Mouse (Mus musculus): Measurements from ENCODE around the gene Atp8a2.

The Atp8a2 gene

GRCm38 (mm10) chr14:59893971-59894370, 303.0 kb downstream of the Atp8a2 start:
- peak; percentile 60 for DNase-seq

- DNase-seq: peak; percentile 58
Measured at GRCm38 (mm10) chr14:59892084-59892483, 304.9 kb downstream of the Atp8a2 start.

GRCm38 (mm10) chr14:59891491-59891890, 305.5 kb downstream of the Atp8a2 start:
- DNase-seq: peak; percentile 46

- DNase-seq: no peak
Measured at GRCm38 (mm10) chr14:59890818-59891217, 306.2 kb downstream of the Atp8a2 start.

GRCm38 (mm10) chr14:59890107-59890506, 306.9 kb downstream of the Atp8a2 start:
- DNase-seq: no peak

- DNase-seq: no peak
Measured at GRCm38 (mm10) chr14:59888446-59888845, 308.5 kb downstream of the Atp8a2 start.

GRCm38 (mm10) chr14:59888046-59888445, 308.9 kb downstream of the Atp8a2 start:
- no peak for DNase-seq

- peak; percentile 60 for DNase-seq
Measured at GRCm38 (mm10) chr14:59887061-59887861, 309.7 kb downstream of the Atp8a2 start.

- DNase-seq: no peak
Measured at GRCm38 (mm10) chr14:59883517-59884069, 313.4 kb downstream of the Atp8a2 start.

GRCm38 (mm10) chr14:59880829-59881228, 316.1 kb downstream of the Atp8a2 start:
- no peak for DNase-seq

GRCm38 (mm10) chr14:59878248-59878647, 318.7 kb downstream of the Atp8a2 start:
- DNase-seq: no peak

- DNase-seq: no peak
Measured at GRCm38 (mm10) chr14:59876525-59876924, 320.5 kb downstream of the Atp8a2 start.

GRCm38 (mm10) chr14:59868369-59868768, 328.6 kb downstream of the Atp8a2 start:
- no peak for DNase-seq

GRCm38 (mm10) chr14:59867749-59868148, 329.2 kb downstream of the Atp8a2 start:
- DNase-seq: no peak

- DNase-seq: no peak
Measured at GRCm38 (mm10) chr14:59866001-59866400, 331.0 kb downstream of the Atp8a2 start.

- DNase-seq: no peak
Measured at GRCm38 (mm10) chr14:59862351-59862750, 334.6 kb downstream of the Atp8a2 start.

GRCm38 (mm10) chr14:59859830-59860229, 337.1 kb downstream of the Atp8a2 start:
- DNase-seq: no peak

- DNase-seq: no peak
Measured at GRCm38 (mm10) chr14:59858501-59859225, 338.3 kb downstream of the Atp8a2 start.

GRCm38 (mm10) chr14:59853139-59853538, 343.8 kb downstream of the Atp8a2 start:
- DNase-seq: no peak

GRCm38 (mm10) chr14:59846609-59847375, 350.2 kb downstream of the Atp8a2 start:
- peak; percentile 27 for DNase-seq

GRCm38 (mm10) chr14:59843264-59843942, 353.6 kb downstream of the Atp8a2 start:
- no peak for DNase-seq

GRCm38 (mm10) chr14:59839951-59840720, 356.8 kb downstream of the Atp8a2 start:
- no peak for DNase-seq

Data from cerebellum, adult 9-11 months (tissue).